28 mouse cellular contexts compared by ENCODE assay signal in the genomic region with DNA sequence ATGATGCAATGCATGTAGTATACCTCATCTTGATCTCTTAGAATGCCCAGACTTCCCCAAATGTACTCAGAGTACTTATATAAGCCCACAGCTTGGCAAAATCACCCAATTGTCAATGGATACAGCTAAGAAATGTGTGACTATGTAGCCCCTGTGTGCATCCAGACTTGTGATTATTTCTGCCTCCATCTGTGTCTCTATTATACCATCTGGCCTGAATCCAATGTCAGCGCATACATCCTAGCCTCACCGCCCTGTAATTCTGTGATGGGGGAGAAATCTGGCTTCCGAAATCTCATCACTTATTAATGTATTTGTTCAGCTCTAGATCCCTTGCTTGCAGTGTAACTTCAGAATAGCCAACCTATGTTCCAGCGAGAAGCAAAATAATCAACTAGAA. TPM values are rescaled to one million over a fixed set of nuclear protein-coding genes. Genes with fewer than 3 reads are reported as not detected.
"Had no signal": no experiment of that assay in that cellular context is flagged by ENCODE, and none has a peak within 500 bp of the region (broad histone marks: within the 10 kb centered on the region; RNA-seq: fewer than 3 reads in every experiment).

No protein-coding gene starts in this region.

- H3K4me2 ChIP-seq: heart, embryonic 11.5 days; heart, embryonic 13.5 days; heart, embryonic 15.5 days; hindbrain, embryonic 13.5 days; hindbrain, embryonic 15.5 days; kidney, embryonic 15.5 days; limb, embryonic 12.5 days; liver, embryonic 11.5 days; liver, embryonic 13.5 days; liver, embryonic 15.5 days had no signal

- H3K36me3 ChIP-seq: heart, embryonic 13.5 days; heart, embryonic 15.5 days; hindbrain, embryonic 13.5 days; hindbrain, embryonic 15.5 days; kidney, embryonic 15.5 days; limb, embryonic 10.5 days; limb, embryonic 12.5 days; liver, embryonic 13.5 days; liver, embryonic 15.5 days had no signal

- H3K27me3 ChIP-seq: heart, embryonic 13.5 days; heart, embryonic 15.5 days; hindbrain, embryonic 13.5 days; hindbrain, embryonic 15.5 days; kidney, embryonic 15.5 days; limb, embryonic 12.5 days; liver, embryonic 13.5 days; liver, embryonic 15.5 days had no signal

- ATAC-seq: hindbrain, postnatal 0 days; intestine, embryonic 16.5 days had no signal

- H3K27ac ChIP-seq: heart, embryonic 13.5 days; heart, embryonic 15.5 days; hindbrain, embryonic 13.5 days; hindbrain, embryonic 15.5 days; hindbrain, postnatal 0 days; kidney, embryonic 15.5 days; kidney, postnatal 0 days; layer of hippocampus, adult 2 months; left cerebral cortex, adult 2 months; limb, embryonic 10.5 days; limb, embryonic 12.5 days; liver, embryonic 13.5 days; liver, embryonic 15.5 days had no signal

- H3K9ac ChIP-seq: heart, embryonic 13.5 days; heart, embryonic 15.5 days; hindbrain, embryonic 13.5 days; hindbrain, embryonic 15.5 days; kidney, embryonic 15.5 days; limb, embryonic 12.5 days; liver, embryonic 13.5 days; liver, embryonic 15.5 days had no signal

- H3K4me1 ChIP-seq: heart, embryonic 13.5 days; heart, embryonic 15.5 days; hindbrain, embryonic 13.5 days; hindbrain, embryonic 15.5 days; kidney, embryonic 15.5 days; limb, embryonic 10.5 days; limb, embryonic 12.5 days; liver, embryonic 13.5 days; liver, embryonic 15.5 days had no signal

- DNase-seq: gastrocnemius, postnatal 14 days; gastrocnemius, postnatal 36 days; heart, adult 18-20 months; heart, postnatal 14 days; heart, postnatal 36 days; kidney, adult 11 months; kidney, adult 2 months; kidney, adult 9 months; kidney, postnatal 25 days; kidney, postnatal 4 days; liver; liver, embryonic 13.5 days had no signal

- H3K9me3 ChIP-seq: heart, embryonic 13.5 days; heart, embryonic 15.5 days; hindbrain, embryonic 13.5 days; hindbrain, embryonic 15.5 days; kidney, embryonic 15.5 days; limb, embryonic 10.5 days; limb, embryonic 12.5 days; liver, embryonic 13.5 days; liver, embryonic 15.5 days had no signal

- H3K4me3 ChIP-seq: heart, embryonic 13.5 days; heart, embryonic 15.5 days; hindbrain, embryonic 13.5 days; hindbrain, embryonic 15.5 days; kidney, embryonic 15.5 days; layer of hippocampus, adult 2 months; left cerebral cortex, adult 2 months; limb, embryonic 10.5 days; limb, embryonic 12.5 days; liver, embryonic 13.5 days; liver, embryonic 15.5 days had no signal

RNA-seq across cellular contexts. Expression of a gene that starts 50.9 kb away (rescaled TPM):
- total RNA-seq: hematopoietic stem cell, adult 5-6 weeks had no signal
